Mouse (Mus musculus): Measurements from ENCODE around the gene Gsta2. TPM values are rescaled to one million over a fixed set of nuclear protein-coding genes. Genes with fewer than 3 reads are reported as not detected.
A peak's percentile ranks its signal among the peaks of the same experiment; 100 is the strongest.

Gsta2 gene
- polyA plus RNA-seq (2012; rRNA removed), result 0.19 TPM in 1 of 2 replicates, not detected in the other

DNA sequence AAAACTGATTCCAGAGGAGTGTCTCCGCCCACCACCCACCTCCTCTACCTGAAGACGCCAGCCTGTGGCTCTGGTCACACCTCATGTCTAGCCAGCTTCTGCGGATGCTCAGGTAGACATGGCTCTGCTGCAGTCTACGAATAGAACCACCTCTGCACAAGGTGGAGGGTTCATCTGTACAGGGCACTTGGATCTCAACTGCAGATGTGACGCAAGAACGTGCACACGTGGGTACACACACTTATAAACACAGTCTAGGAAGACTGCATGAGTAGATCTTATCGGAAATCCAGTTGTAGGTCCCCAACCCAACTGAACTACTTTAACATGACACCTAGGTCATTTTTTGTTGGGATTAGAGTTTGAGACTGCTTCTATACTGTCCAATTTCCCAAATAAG lies at the start of gene Gsta2:
Gsta2 (minus strand) TSS at position 178 of the 400 bp plus-strand sequence.
- no peak for DNase-seq (ENCODE audit: low read depth, low spot score)
- 86% methylated on average over 8 of the region's 8 CpGs for WGBS

DNA sequence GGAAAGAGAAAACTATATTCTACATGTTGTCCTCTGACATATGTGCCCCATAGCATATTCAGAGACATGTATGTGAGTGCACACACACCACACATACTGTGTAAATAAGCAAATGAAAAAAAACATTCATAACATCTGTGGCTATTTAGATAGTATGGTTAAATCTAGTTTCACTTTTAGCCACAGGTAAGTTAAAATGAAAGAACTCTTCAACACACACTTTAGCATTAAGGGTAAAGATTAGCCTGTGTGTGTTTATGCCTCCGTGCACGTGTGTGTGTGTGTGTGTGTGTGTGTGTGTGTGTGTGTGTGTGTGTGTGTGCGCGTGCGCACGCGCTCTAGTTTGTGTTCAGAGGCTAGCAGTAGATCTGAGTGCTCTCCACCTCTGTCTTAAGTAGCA lies 46.0 kb upstream of the Gsta2 start:
- 74% methylated on average over 7 of the region's 7 CpGs for WGBS
- DNase-seq (ENCODE audit: low read depth, low spot score), result no peak

DNA sequence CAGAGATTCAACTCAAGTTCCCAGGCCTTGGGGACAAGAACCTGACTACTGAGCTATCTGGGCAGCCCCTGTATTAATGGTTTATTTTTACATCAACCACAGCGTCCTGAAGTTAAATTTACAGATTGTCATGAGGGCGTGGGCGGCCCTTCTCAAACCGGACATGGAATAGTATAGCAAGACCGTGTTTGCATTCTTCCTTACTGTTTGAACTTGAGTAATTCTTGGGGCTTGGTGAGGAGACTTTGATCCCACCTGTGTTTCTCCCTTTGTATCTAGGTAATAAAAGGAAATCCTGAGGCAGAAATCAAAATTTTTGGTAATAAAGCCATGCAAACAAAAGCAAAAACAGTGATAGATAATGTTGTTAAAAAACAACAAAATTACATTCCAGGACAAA lies 45.0 kb upstream of the Gsta2 start:
- DNase-seq (ENCODE audit: low read depth, low spot score), result peak; percentile 40
- 29% methylated on average over 5 of the region's 5 CpGs for WGBS

DNA sequence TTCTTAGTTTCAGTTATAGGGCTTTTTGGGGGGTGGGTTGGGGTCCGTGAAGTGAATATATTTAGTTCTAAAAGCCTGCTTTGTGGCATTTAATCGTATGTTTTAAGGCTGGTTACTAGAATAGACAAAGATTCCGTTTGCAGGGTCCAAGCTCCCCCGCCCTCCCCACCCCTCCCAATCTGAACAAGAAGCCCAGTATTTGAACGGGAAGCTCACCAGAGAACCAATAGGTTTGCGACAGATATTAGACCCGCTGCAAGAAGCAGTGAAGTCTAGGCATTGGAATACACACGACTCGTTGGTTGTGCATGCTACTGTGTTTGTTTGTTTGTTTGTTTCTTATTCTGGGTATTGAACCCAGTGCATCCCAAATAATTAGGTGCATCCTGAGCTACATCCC lies 40.9 kb upstream of the Gsta2 start:
- 57% methylated on average over 9 of the region's 9 CpGs for WGBS
- no peak for DNase-seq (ENCODE audit: low read depth, low spot score)

DNA sequence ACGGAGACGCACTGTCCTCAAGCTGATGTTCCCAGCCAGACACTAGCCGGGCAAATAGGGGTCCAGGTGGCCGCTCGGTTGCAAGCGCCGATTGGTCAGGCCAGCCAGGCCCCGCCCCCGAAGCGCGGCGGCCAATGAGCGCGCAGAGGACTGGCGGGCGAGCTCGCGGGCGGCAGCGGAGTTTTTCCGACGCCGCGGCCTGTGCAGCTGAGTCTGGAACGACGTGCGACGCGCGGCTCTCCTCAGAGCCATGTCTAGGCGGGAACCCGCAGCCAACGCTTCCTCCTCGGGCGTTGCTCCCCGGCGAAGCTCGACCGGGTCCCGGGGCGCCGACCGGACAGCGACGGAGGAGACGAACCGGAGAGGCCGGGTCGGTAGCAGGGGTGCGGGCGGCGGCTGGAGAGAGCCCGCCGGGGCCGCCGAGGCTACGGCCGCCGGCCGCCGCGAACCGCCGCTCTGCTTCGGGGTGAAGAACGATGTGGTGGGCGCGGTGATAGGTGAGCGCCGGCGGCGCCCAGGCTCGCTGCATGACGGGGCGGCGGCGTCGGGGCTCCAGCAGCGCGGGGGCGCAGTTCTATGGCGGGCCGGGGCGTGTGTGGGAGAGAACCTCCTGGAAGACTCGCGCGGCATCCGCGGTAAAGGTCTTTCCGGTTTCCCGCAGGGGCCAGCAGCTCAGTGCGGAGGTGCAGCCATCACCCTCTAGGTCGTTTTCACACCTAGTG lies 40.2 kb upstream of the Gsta2 start, which contains the start of gene Ddx43:
Ddx43 (plus strand) TSS at position 148 of the 722 bp plus-strand sequence.
- 2% methylated on average over 92 of the region's 93 CpGs for WGBS

DNA sequence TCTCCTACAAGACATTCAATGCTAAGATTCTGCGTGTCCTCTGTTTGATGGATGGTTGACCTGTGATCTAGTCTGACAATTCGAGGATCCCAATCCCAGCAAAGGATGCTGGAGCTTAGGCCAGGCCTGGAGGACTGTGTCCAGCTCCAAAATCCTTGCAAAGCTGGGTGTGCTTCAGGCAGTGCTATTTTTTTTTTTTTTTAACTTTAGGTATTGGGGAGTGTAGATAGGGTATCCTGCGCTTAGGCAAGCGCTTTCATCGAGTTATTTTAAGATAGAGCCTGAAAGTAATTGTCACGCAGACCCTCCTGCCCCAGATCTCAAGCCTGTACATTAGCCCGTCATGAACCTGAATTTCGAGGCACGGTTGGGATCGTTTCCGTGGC lies 39.6 kb upstream of the Gsta2 start:
- no peak for DNase-seq (ENCODE audit: low read depth, low spot score)
- 33% methylated on average over 11 of the region's 11 CpGs for WGBS

More for the DNA sequence above, 40.2 kb upstream of the Gsta2 start, which contains the start of gene Ddx43:
- no peak for DNase-seq (ENCODE audit: low read depth, low spot score)

DNA sequence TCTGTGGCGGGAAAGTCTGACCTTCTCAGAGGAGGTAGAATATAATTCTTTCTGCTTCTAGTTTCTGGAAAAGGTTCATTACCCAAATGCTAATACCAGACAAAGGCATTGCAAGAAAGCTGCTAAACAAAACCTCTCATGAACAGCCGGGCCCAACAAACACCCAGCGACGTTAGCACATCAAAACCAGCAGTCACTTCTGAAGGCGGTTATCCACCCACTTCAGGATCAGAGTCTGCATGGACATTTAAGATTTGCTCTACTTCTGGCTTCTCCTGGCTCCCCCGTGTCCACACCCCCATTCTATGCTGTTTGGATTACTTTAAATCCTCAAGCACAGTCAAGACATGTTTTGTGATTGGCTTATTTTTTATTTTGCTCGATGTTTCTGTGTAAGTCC lies 39.0 kb upstream of the Gsta2 start:
- WGBS, result 72% methylated on average over 7 of the region's 7 CpGs
- DNase-seq (ENCODE audit: low read depth, low spot score), result no peak

DNA sequence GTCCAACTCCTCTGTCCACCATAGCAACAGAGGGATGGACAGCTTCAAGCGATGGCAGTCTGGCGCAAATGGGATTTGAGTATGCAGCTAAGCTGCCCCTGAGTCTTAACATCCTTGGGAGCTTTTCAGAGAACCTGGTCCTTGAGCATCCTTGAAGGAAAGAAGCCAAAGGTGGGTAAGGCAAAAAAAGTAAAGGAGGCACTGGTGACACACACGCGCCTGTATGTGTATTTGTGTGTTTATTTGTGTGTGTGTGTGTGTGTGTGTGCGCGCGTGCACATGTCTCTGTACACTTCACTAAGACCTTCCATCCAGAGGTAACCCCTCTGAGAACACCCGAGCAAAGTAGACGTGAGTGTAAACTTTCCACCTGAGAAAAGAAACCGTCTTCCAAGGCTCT lies 38.2 kb upstream of the Gsta2 start:
- no peak for DNase-seq (ENCODE audit: low read depth, low spot score)
- WGBS, result 82% methylated on average over 10 of the region's 10 CpGs

DNA sequence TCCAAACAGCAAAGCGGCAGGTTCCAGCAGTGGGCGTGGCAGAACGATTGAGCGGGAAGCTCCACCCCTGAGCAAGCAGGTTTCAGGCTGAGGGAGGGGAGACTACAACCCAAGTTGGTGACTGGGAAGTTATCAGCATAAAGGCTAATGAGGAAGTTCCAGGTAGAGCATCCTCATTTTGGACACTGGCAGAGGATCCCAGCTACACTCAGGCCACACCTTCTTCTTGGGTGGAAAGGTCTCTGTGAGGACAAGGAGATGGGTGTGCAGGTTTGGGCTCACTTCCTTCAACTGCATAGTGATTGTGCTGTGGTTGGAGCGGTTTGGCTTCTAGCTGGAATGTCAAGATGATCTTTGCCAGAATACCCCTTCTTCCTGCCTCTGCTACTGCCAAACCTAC lies 34.4 kb upstream of the Gsta2 start:
- 6% methylated on average over 5 of the region's 5 CpGs for WGBS
- no peak for DNase-seq (ENCODE audit: low read depth, low spot score)

DNA sequence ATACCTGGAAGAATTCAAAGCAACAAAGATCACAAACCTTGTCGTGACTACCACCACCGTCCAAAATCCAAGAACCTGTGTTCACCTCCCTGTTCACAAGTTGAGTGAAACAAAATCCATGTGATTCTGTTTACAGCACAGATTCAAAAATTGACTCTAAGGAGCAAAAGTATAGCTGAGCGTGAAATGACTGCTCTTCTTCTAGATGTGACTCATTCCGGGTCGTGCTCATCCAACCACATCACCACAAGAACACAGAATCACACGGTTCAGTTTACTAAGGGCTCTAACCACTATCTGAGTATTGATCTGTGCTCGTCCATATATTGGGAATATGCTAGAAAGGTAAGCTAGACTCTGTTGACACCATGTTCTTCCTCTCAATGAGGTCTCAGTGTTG lies 31.4 kb upstream of the Gsta2 start:
- no peak for DNase-seq (ENCODE audit: low read depth, low spot score)
- 89% methylated on average over 7 of the region's 7 CpGs for WGBS

DNA sequence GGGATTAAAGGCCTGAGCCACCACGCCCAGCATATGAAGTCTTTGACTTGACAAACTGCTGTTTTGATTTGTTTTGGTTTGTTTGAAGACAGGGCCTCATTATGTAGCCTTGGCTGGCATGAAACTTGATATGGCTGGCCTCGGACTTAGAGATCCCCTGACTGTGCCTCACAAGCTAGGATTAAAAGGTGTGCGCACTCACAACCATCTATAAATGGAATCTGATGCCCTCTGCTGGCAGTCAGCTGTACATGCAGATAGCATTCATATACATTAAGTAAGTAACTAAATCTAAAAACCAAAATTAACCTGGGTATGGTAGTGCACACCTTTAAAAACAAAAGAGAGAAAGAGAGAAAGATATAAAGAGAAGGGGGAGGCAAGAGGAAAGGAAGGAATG lies 30.3 kb upstream of the Gsta2 start:
- no peak for DNase-seq (ENCODE audit: low read depth, low spot score)
- 58% methylated on average over 3 of the region's 3 CpGs for WGBS

DNA sequence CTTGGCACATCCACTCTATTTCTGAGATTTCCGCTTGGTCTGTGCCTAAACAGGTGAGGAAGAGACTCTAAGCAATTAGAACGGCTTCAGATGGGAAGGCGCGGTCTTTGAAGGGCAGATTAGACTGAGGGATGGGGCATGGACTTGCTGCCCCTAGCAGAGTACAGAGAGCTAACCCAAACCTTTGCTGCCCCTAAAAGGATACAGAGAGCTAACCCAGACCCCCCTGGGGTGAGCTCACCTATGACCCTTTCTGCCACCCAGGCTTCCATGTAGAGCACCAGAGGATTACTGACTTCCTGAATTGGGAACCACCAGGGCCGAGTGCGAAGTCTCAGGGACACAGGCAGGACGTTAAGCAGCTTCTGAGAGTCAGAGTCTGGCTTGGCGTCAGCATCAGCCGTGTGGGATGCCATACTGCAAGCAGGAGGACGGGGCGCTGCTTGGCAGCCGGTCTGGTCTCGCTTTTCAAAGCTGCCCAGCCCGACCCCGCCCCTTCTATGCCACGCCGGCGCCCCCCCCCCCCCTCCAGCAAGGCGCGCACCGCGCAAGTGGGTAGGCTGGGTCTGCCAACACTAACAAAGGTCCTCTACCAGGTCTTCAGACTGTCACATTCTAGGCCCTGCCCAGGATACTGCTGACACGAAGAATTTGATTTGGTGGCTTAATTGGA lies 22.7 kb upstream of the Gsta2 start, which contains the start of gene Ooep:
Ooep (minus strand) TSS at position 613 of the 673 bp plus-strand sequence.
- DNase-seq (ENCODE audit: low read depth, low spot score), result no peak
- WGBS, result 13% methylated on average over 23 of the region's 23 CpGs

DNA sequence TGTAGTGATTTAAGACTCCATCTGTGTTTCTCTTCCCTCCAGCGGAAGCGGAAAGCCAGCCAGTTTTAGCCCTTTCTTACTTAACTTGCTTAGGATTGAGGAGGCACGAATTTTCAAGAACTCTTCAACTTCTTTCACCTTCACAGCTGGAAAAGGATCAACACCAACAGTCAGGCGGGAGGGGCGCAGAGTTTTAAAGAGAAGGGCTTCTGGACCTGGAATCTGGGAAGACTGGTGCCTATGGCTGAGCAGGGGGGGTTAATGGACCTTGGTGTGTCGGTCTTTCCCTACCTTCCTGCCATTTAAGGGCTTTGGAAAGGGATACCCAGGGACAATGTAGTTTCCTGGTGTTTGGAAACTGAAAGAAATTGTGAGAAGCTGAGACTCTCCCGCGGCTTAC lies 22.0 kb upstream of the Gsta2 start:
- DNase-seq (ENCODE audit: low read depth, low spot score), result no peak
- WGBS, result 63% methylated on average over 8 of the region's 8 CpGs

DNA sequence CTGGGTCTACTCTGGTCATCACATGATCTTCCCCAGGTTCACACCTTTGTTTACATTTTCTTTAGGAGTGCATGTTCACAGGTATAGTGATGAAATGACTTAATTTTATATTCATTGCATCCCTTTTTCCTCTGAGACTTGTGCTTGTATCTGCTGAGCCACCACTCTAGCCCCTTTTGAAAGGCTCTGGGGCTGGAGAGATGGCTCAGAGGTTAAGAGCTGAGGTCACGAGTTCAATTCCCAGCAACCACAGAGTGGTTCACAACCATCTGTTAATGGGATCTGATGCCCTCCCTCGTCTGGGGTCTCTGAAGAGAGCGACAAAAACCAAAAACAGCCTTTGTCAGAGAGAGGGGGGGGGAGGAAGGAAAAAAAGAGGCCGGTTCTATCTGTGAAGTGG lies 19.9 kb upstream of the Gsta2 start:
- WGBS, result 81% methylated on average over 4 of the region's 4 CpGs
- DNase-seq (ENCODE audit: low read depth, low spot score), result no peak

DNA sequence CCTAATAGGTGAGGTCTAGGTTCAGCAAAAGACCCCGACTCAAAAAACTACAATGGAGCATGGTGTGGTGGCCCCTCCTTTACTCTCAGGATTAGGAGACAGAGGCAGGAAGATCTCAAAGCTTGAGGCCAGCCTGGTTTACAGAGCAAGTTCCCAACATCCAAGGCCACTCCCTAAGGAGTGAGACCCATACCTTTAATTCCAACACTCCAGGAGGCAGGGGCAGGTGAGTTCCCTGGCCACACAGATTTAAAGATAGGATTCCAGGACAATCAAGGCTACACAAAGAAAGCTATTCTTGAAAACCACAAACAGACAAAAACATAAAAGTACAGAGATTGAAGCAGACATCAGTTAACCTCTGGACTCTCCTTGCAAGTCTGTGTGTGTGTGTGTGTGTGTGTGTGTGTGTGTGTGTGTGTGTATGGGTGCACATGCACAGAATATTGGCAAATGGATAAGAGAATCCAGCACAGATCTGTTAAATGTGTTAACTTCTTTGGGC lies 19.3 kb upstream of the Gsta2 start:
- 65% methylated on average over 1 of the region's 1 CpGs for WGBS
- no peak for DNase-seq (ENCODE audit: low read depth, low spot score)

DNA sequence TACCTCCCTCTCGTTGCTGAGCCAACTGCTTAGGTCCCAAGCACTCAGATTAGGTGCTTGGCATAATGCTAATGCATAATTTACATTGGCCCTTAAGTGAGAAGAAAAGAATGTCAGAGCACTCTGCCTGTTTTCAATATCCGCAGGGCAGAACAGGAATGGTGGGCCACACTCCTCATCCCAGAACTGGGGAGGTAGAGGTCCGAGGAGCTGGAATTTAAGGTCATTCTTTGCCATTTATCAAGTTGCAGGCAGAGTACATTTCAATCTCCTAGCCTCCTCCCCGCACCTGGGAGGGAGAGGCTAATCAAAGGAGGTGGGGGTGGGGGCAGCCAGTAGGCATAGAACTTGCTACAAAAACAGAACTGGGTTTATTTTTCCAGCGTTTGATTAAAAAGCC lies 18.8 kb upstream of the Gsta2 start:
- 57% methylated on average over 5 of the region's 5 CpGs for WGBS
- no peak for DNase-seq (ENCODE audit: low read depth, low spot score)

DNA sequence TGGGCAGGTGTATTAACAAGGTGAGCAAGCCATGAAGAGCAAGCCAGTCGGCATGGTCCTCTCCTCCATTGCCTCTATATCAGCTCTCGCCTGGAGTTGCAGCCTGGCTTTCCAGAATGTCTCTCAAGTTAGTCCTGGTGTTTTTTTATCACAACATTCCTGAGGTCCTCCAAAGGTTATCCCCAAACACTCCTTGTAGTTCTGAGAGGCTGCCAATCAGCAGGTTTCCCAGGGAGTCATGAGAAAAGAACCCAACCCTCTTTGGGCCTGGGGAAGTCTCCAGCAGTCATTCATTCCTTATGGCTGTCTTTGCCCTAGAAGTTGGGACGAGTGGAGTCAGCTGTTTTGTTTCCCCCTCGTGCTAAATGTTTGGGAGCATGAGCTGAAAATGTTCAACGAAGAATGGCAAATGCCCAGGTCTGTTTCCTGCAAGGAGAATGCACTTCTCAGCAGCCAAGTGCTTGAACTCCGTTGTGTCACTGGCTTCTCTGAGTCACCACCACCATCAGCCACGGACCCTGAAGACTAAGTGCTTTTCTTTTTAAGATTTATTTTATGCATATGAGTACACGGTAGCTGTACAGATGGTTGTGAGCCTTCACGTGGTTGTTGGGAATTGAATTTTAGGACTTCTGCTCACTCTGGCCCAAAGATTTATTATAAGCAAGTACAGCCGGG lies 17.4 kb upstream of the Gsta2 start:
- 77% methylated on average over 10 of the region's 10 CpGs for WGBS

DNA sequence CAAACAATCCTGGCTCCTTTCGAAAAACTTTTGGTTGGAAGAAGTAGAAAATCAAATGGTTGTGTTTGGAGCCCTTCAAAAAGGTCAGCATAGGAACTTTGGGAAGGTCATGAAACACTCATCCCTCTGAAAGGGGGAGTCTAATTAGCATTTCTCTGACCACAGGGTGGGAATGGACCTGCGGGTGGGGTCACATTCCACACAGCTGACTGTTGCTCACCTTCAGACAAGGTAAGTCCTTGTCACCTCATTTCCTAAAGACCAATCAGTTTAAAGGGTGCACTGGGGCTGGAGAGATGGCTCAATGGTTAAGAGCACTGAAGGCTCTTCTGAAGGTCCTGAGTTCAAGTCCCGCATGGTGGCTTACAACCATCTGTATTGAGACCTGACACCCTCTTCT lies 15.9 kb upstream of the Gsta2 start:
- 90% methylated on average over 3 of the region's 3 CpGs for WGBS
- DNase-seq (ENCODE audit: low read depth, low spot score), result no peak

More for the DNA sequence above, 17.4 kb upstream of the Gsta2 start:
- DNase-seq (ENCODE audit: low read depth, low spot score), result no peak

DNA sequence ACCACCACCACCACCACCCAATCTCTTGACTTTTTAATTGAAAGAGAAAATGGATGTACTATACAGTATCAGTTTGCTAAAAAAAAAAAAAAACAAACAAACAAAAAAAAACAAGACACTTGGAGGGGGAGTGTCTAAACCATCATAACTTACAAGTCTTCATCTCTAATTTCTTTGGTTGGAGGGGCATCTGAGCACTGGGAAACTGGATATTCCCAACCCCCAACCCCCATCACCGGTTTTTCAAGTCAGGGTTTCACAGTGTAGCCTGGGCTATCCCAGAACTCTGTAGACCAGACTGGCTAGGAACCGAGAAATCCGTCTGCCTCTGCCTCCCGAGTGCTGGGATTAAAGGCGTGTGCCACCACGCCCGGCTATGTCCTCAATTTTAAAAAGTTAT lies 14.2 kb upstream of the Gsta2 start:
- 82% methylated on average over 7 of the region's 7 CpGs for WGBS
- no peak for DNase-seq (ENCODE audit: low read depth, low spot score)

DNA sequence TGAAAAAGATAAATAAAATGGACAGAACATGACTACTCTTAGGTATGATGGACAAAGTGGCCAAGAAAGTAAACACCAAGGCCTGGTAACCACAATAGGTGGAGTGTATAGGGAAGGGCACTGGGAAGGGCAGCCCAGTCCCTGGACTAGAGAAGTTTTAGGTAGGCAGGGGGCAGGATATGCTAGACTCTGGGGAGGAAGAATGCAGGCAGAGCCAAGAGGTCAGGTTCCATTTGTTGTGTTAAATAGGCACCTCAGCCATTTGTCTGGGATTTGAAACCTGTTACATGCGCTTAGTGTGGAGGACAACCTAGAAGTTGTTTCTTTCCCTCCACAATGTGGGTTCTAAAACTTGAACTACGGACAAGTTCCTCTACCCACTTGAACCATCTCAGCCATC lies 13.8 kb upstream of the Gsta2 start:
- no peak for DNase-seq (ENCODE audit: low read depth, low spot score)
- 99% methylated on average over 2 of the region's 2 CpGs for WGBS
